ENCODE assay signal across 8 mouse cellular contexts in the genomic region with DNA sequence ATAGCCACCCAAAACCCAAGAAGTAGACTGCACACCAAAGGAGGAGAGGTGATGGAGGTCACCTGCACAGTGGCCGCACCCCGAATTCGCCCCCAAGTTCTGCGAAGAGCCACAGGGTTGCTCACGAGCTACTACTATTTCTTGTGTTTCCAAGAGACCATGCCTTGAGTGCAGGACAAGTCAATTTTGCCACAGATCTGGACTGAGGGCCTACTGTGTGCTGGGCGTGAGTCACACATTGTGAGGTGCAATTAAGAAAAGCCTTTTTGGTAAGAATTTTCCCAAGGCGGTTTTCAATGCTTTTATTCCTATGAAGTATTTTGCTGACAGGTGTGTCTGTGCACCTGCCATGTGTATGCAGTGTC. TPM values are rescaled to one million over a fixed set of nuclear protein-coding genes. Genes with fewer than 3 reads are reported as not detected.
DNase-seq lines count a peak whose midpoint lies in the region; ATAC-seq and TF ChIP-seq lines count a peak whose summit lies in the region.

No protein-coding gene starts in this region.

- H3K27me3 ChIP-seq in cerebellum, adult 2 months (ENCODE audit: control insufficient read depth, insufficient read depth, low read length), result no peaks in the 10 kb centered on the region
- peaks cover 7% of the 10 kb centered on the region; the same call in 1 of the 2 replicates for H3K27me3 ChIP-seq in lung, postnatal 0 days (replicated peaks; ENCODE audit: insufficient read depth, low read length)
- 0 out of 2 replicates have a peak, but pooled peaks cover 4% of the 10 kb centered on the region for H3K27me3 ChIP-seq in limb, embryonic 15.5 days
- H3K27me3 ChIP-seq in stomach, embryonic 16.5 days (ENCODE audit: control insufficient read depth, insufficient read depth, low read length), result no peaks in the 10 kb centered on the region

- DNase-seq in cerebellum, adult 2 months, result no peak
- no peak for DNase-seq in cerebellum, adult 9-11 months
- DNase-seq in lung, postnatal 0 days (ENCODE audit: low spot score), result no peak
- DNase-seq in lung, postnatal 10 days, result no peak
- DNase-seq in thymus, postnatal 10 days (ENCODE audit: low spot score in 2 of 2), result no peak
- DNase-seq in yolk sac, embryonic 10.5 days (ENCODE audit: low spot score), result no peak

- no peak for TF ChIP-seq EP300 in lung, postnatal 0 days (IDR thresholded peaks at IDR 0.05)

- peaks cover 12% of the 10 kb centered on the region; the same call in 1 of the 2 replicates for H3K4me1 ChIP-seq in cerebellum, adult 2 months (ENCODE audit: control insufficient read depth, insufficient read depth, low read length)
- no peaks in the 10 kb centered on the region for H3K4me1 ChIP-seq in lung, postnatal 0 days (ENCODE audit: insufficient read depth, low read depth, low read length)
- 0 out of 2 replicates have a peak, but pooled peaks cover 3% of the 10 kb centered on the region for H3K4me1 ChIP-seq in limb, embryonic 15.5 days
- H3K4me1 ChIP-seq in stomach, embryonic 16.5 days (ENCODE audit: control insufficient read depth, insufficient read depth, low read length), result 0 out of 2 replicates have a peak, but pooled peaks cover 4% of the 10 kb centered on the region

- no peaks in the 10 kb centered on the region for H3K9me3 ChIP-seq in lung, postnatal 0 days (ENCODE audit: low read length)
- H3K9me3 ChIP-seq in limb, embryonic 15.5 days, result no peaks in the 10 kb centered on the region
- H3K9me3 ChIP-seq in stomach, embryonic 16.5 days (replicated peaks; ENCODE audit: control insufficient read depth, low read length), result no peaks in the 10 kb centered on the region

- no peak for TF ChIP-seq POLR2A in cerebellum, adult 2 months (IDR thresholded peaks at IDR 0.05; ENCODE audit: borderline replicate concordance, insufficient read depth, low read length)

- H3K36me3 ChIP-seq in lung, postnatal 0 days (ENCODE audit: insufficient read depth, low read length), result no peaks in the 10 kb centered on the region
- no peaks in the 10 kb centered on the region for H3K36me3 ChIP-seq in limb, embryonic 15.5 days
- no peaks in the 10 kb centered on the region for H3K36me3 ChIP-seq in stomach, embryonic 16.5 days (ENCODE audit: control insufficient read depth, insufficient read depth, low read length)

- ATAC-seq in lung, postnatal 0 days, result no peak
- ATAC-seq in limb, embryonic 15.5 days (ENCODE audit: insufficient number of reproducible peaks, low FRiP score, low TSS enrichment, low read depth), result no peak
- ATAC-seq in stomach, embryonic 16.5 days (ENCODE audit: insufficient read depth, low FRiP score), result no peak

- peak overlapping the region; percentile 97 for H3K4me3 ChIP-seq in cerebellum, adult 2 months (replicated peaks; ENCODE audit: insufficient read depth, low read depth, low read length)
- peak overlapping the region; percentile 48 for H3K4me3 ChIP-seq in lung, postnatal 0 days (ENCODE audit: low read depth, low read length)
- peak overlapping the region; percentile 76 for H3K4me3 ChIP-seq in limb, embryonic 15.5 days
- peak overlapping the region; percentile 67 for H3K4me3 ChIP-seq in stomach, embryonic 16.5 days (replicated peaks; ENCODE audit: low read length)

- TF ChIP-seq CTCF in cerebellum, adult 2 months (IDR thresholded peaks at IDR 0.05; ENCODE audit: borderline replicate concordance, insufficient read depth, low read depth, low read length), result no peak
- no peak for TF ChIP-seq CTCF in lung, postnatal 0 days (IDR thresholded peaks at IDR 0.05)

- H3K4me2 ChIP-seq in lung, postnatal 0 days (replicated peaks; ENCODE audit: low read depth, low read length), result peak overlapping the region; percentile 87; the same call in 1 of the 2 replicates
- peak overlapping the region; percentile 84 for H3K4me2 ChIP-seq in limb, embryonic 15.5 days
- H3K4me2 ChIP-seq in stomach, embryonic 16.5 days (ENCODE audit: low read depth, low read length), result peak overlapping the region; percentile 96

- H3K9ac ChIP-seq in lung, postnatal 0 days (replicated peaks; ENCODE audit: low read depth), result no peak overlapping the region
- no peak overlapping the region for H3K9ac ChIP-seq in limb, embryonic 15.5 days
- H3K9ac ChIP-seq in stomach, embryonic 16.5 days (ENCODE audit: low read length), result no peak overlapping the region

- 34% methylated on average over 7 of the region's 7 CpGs for WGBS in cerebellum, adult 2 months
- WGBS in lung, postnatal 0 days, result 43% methylated on average over 7 of the region's 7 CpGs
- 42% methylated on average over 7 of the region's 7 CpGs for WGBS in limb, embryonic 15.5 days
- WGBS in stomach, embryonic 16.5 days, result 36% methylated on average over 7 of the region's 7 CpGs

- H3K27ac ChIP-seq in cerebellum, adult 2 months (ENCODE audit: insufficient read depth, low read length), result 0 out of 2 replicates have a peak overlapping the region, but pooled peaks have one; percentile 3
- H3K27ac ChIP-seq in lung, postnatal 0 days (ENCODE audit: low read length), result no peak overlapping the region
- no peak overlapping the region for H3K27ac ChIP-seq in limb, embryonic 15.5 days
- no peak overlapping the region for H3K27ac ChIP-seq in stomach, embryonic 16.5 days (ENCODE audit: low read length)

RNA-seq across cellular contexts. Expression of a gene that starts 0.3 kb away (rescaled TPM):
- 98.1 and 105 TPM in 2 replicates for polyA plus RNA-seq in cerebellum, adult 2 months (2012; rRNA removed)
- polyA plus RNA-seq in lung, postnatal 0 days (2015; fragmentation: Nextera tagmentation; extraction: Ambion mirVana), result 2.6 and 3.0 TPM in 2 replicates
- 11.6 and 13.1 TPM in 2 replicates for polyA plus RNA-seq in limb, embryonic 15.5 days (2015; fragmentation: Nextera tagmentation; extraction: Ambion mirVana)
- 6.2 and 7.0 TPM in 2 replicates for polyA plus RNA-seq in stomach, embryonic 16.5 days (2015; fragmentation: Nextera tagmentation; extraction: Ambion mirVana)

RNA-seq across cellular contexts. Expression of a gene that starts 54.2 kb away (rescaled TPM):
- polyA plus RNA-seq in cerebellum, adult 2 months (2012; rRNA removed), result 1.2 and 1.6 TPM in 2 replicates
- 10.5 and 10.8 TPM in 2 replicates for polyA plus RNA-seq in lung, postnatal 0 days (2015; fragmentation: Nextera tagmentation; extraction: Ambion mirVana)
- polyA plus RNA-seq in limb, embryonic 15.5 days (2015; fragmentation: Nextera tagmentation; extraction: Ambion mirVana), result 27.2 and 30.2 TPM in 2 replicates
- polyA plus RNA-seq in stomach, embryonic 16.5 days (2015; fragmentation: Nextera tagmentation; extraction: Ambion mirVana), result 26.0 and 30.9 TPM in 2 replicates

RNA-seq across cellular contexts. Expression of a gene that starts 54.3 kb away (rescaled TPM):
- 12.3 and 13.6 TPM in 2 replicates for polyA plus RNA-seq in cerebellum, adult 2 months (2012; rRNA removed)
- polyA plus RNA-seq in lung, postnatal 0 days (2015; fragmentation: Nextera tagmentation; extraction: Ambion mirVana), result 8.6 and 9.0 TPM in 2 replicates
- polyA plus RNA-seq in limb, embryonic 15.5 days (2015; fragmentation: Nextera tagmentation; extraction: Ambion mirVana), result 12.0 and 14.2 TPM in 2 replicates
- 10.4 and 12.5 TPM in 2 replicates for polyA plus RNA-seq in stomach, embryonic 16.5 days (2015; fragmentation: Nextera tagmentation; extraction: Ambion mirVana)
